Mouse (Mus musculus) intestine, postnatal 0 days (tissue): ENCODE data around the gene Col8a2. TPM values are rescaled to one million over a fixed set of nuclear protein-coding genes. Genes with fewer than 3 reads are reported as not detected.

Experiments
- ATAC-seq: fragments of 200-750 bp; cut with Nextera tagmentation; 2 replicates; pipeline ENCODE4 v1.8.0; 2017; ENCODE audit warnings: mild to moderate bottlenecking, moderate TSS enrichment, moderate library complexity
- H3K27ac ChIP-seq: fragments of 300-500 bp; sonication (generic); 2 replicates; pipeline ENCODE4 v1.5.1; 2014; ENCODE audit warnings: mild to moderate bottlenecking, low read depth, low read length, moderate library complexity
- H3K27me3 ChIP-seq: fragments of 300-500 bp; sonication (generic); replicated peaks from 2 replicates; pipeline ENCODE4 v1.6.1; 2014; ENCODE audit warnings: low read length, mixed read lengths; ENCODE audit not compliant: control insufficient read depth, insufficient read depth
- H3K36me3 ChIP-seq: fragments of 300-500 bp; sonication (generic); 2 replicates; pipeline ENCODE4 v1.6.1; 2014; ENCODE audit warnings: mild to moderate bottlenecking, moderate library complexity; ENCODE audit not compliant: control insufficient read depth, insufficient read depth
- H3K4me1 ChIP-seq: fragments of 300-500 bp; sonication (generic); replicated peaks from 2 replicates; pipeline ENCODE4 v1.6.1; 2014; ENCODE audit warnings: antibody characterized with exemption, low read length, mixed read lengths; ENCODE audit not compliant: control insufficient read depth, insufficient read depth
- H3K4me2 ChIP-seq: fragments of 300-500 bp; sonication (generic); replicated peaks from 2 replicates; pipeline ENCODE4 v1.6.1; 2014; ENCODE audit warnings: low read depth, mild to moderate bottlenecking, moderate library complexity
- H3K4me3 ChIP-seq: fragments of 300-500 bp; sonication (generic); 2 replicates; pipeline ENCODE4 v1.5.1; 2014; ENCODE audit warnings: low read depth, low read length
- H3K9ac ChIP-seq: fragments of 300-500 bp; sonication (generic); 2 replicates; pipeline ENCODE4 v1.6.1; 2014; ENCODE audit warnings: mild to moderate bottlenecking, low read depth, low read length
- H3K9me3 ChIP-seq: fragments of 300-500 bp; sonication (generic); 2 replicates; pipeline ENCODE4 v1.6.1; 2016; ENCODE audit warnings: mixed run types; ENCODE audit not compliant: control insufficient read depth
- CTCF ChIP-seq: sonication (generic); IDR thresholded peaks from 2 replicates; pipeline ENCODE4 v1.5.1; 2016; ENCODE audit warnings: low read depth, mild to moderate bottlenecking, control low read depth, antibody characterized with exemption, moderate library complexity
- WGBS: fragments of 180-500 bp; shearing (Covaris S2); extraction: QIAGEN DNeasy Blood & Tissue Kit; methylation state at CpG from one replicate; pipeline ENCODE4 v1.1.7; 2014; 5-methylcytosine and 5-hydroxymethylcytosine counted together
- polyA plus RNA-seq: library from polyadenylated mRNA; unstranded; fragments of >200 nt; fragmentation: Nextera tagmentation; extraction: Ambion mirVana; gene quantifications from 2 replicates; pipeline ENCODE4 v1.2.1, GENCODE M21; 2015

Gene Col8a2
- polyA plus RNA-seq, 1 experiment from 2014 or later, result 2.2 TPM

- H3K36me3 ChIP-seq, result peaks cover 15% of the 10 kb centered on the region
- WGBS, result 94% methylated on average over 16 of the region's 16 CpGs
- no peak overlapping the region for H3K27ac ChIP-seq
- no peak overlapping the region for H3K4me3 ChIP-seq
- no peak for ATAC-seq
- H3K4me2 ChIP-seq, result no peak overlapping the region
- H3K9ac ChIP-seq, result no peak overlapping the region
- no peaks in the 10 kb centered on the region for H3K9me3 ChIP-seq
- 0 out of 2 replicates have a peak, but pooled peaks cover 6% of the 10 kb centered on the region for H3K27me3 ChIP-seq
- no peaks in the 10 kb centered on the region; the same call in 1 of the 2 replicates for H3K4me1 ChIP-seq
- no peak for TF ChIP-seq CTCF
These were observed 25.1 kb downstream of the Col8a2 start for GRCm38 (mm10) chr4:126311566-126312200.

GRCm38 (mm10) chr4:126313202-126313601 lies 26.6 kb downstream of the Col8a2 start:
- Histone ChIP-seq H3K27me3 (0 out of 2 replicates have a peak, but pooled peaks cover 6% of the 10 kb centered on the region), H3K36me3 (peaks cover 31% of the 10 kb centered on the region), H3K4me2 (no peak overlapping the region), H3K4me3 (no peak overlapping the region), H3K27ac (no peak overlapping the region), H3K9me3 (no peaks in the 10 kb centered on the region), H3K4me1 (no peaks in the 10 kb centered on the region; the same call in 1 of the 2 replicates), H3K9ac (no peak overlapping the region)
- no peak for ATAC-seq
- WGBS, result 56% methylated on average over 5 of the region's 5 CpGs
- no peak for TF ChIP-seq CTCF

GRCm38 (mm10) chr4:126314393-126314792 lies 27.8 kb downstream of the Col8a2 start:
- Histone ChIP-seq H3K36me3 (peaks cover 33% of the 10 kb centered on the region), H3K4me1 (no peaks in the 10 kb centered on the region; the same call in 1 of the 2 replicates), H3K27ac (no peak overlapping the region), H3K9ac (no peak overlapping the region), H3K27me3 (no peaks in the 10 kb centered on the region), H3K4me3 (no peak overlapping the region), H3K9me3 (no peaks in the 10 kb centered on the region), H3K4me2 (no peak overlapping the region)
- WGBS, result 66% methylated on average over 10 of the region's 10 CpGs
- no peak for ATAC-seq
- peak; percentile 27 for TF ChIP-seq CTCF

GRCm38 (mm10) chr4:126315931-126316330 lies 29.3 kb downstream of the Col8a2 start:
- no peak overlapping the region for H3K27ac ChIP-seq
- ATAC-seq, result no peak
- WGBS, result 34% methylated on average over 5 of the region's 5 CpGs

GRCm38 (mm10) chr4:126316443-126317040 lies 29.9 kb downstream of the Col8a2 start:
- WGBS, result 91% methylated on average over 13 of the region's 13 CpGs
- H3K36me3 ChIP-seq, result peaks cover 33% of the 10 kb centered on the region
- ATAC-seq, result no peak
- no peak overlapping the region for H3K27ac ChIP-seq
- H3K27me3 ChIP-seq, result no peaks in the 10 kb centered on the region
- TF ChIP-seq CTCF, result no peak
- no peak overlapping the region for H3K4me3 ChIP-seq
- H3K4me2 ChIP-seq, result no peak overlapping the region
- no peaks in the 10 kb centered on the region for H3K9me3 ChIP-seq
- H3K4me1 ChIP-seq, result no peaks in the 10 kb centered on the region
- no peak overlapping the region for H3K9ac ChIP-seq

More at GRCm38 (mm10) chr4:126315931-126316330, 29.3 kb downstream of the Col8a2 start:
- no peak overlapping the region for H3K4me2 ChIP-seq
- H3K27me3 ChIP-seq, result no peaks in the 10 kb centered on the region
- H3K4me3 ChIP-seq, result no peak overlapping the region
- TF ChIP-seq CTCF, result no peak
- peaks cover 33% of the 10 kb centered on the region for H3K36me3 ChIP-seq
- no peaks in the 10 kb centered on the region for H3K9me3 ChIP-seq
- H3K4me1 ChIP-seq, result no peaks in the 10 kb centered on the region
- H3K9ac ChIP-seq, result no peak overlapping the region

- H3K36me3 ChIP-seq, result peaks cover 33% of the 10 kb centered on the region
- ATAC-seq, result peak; percentile 24
- no peaks in the 10 kb centered on the region for H3K9me3 ChIP-seq
- WGBS, result 62% methylated on average over 6 of the region's 6 CpGs
- no peak overlapping the region for H3K4me3 ChIP-seq
- H3K4me1 ChIP-seq, result no peaks in the 10 kb centered on the region
- TF ChIP-seq CTCF, result no peak
- H3K27ac ChIP-seq, result no peak overlapping the region; the same call in 1 of the 2 replicates
- H3K9ac ChIP-seq, result no peak overlapping the region
- H3K4me2 ChIP-seq, result no peak overlapping the region
- no peaks in the 10 kb centered on the region for H3K27me3 ChIP-seq
These were observed 33.2 kb downstream of the Col8a2 start for GRCm38 (mm10) chr4:126319806-126320205.
